Mouse (Mus musculus) midbrain, postnatal 0 days (tissue): ENCODE measurements around the gene Kpna7. TPM values are rescaled to one million over a fixed set of nuclear protein-coding genes. Genes with fewer than 3 reads are reported as not detected.
"Not testable (repeated sequence)": the region's sequence is repeated elsewhere in the genome, so short reads cannot be mapped to it uniquely, and the experiment has no call there.

Experiments
- ATAC-seq: fragments of 200-750 bp; cut with Nextera tagmentation; 2 replicates; pipeline ENCODE4 v1.8.0; 2017; ENCODE audit warnings: moderate number of reproducible peaks, mild to moderate bottlenecking, moderate TSS enrichment, moderate library complexity; ENCODE audit not compliant: low FRiP score
- DNase-seq: peaks from one replicate; pipeline ENCODE4 v3.0.0-alpha.2; 2015; ENCODE audit warnings: low spot score
- H3K27ac ChIP-seq: fragments of 300-500 bp; sonication (generic); 2 replicates; pipeline ENCODE4 v1.5.1; 2014; ENCODE audit warnings: low read depth, mild to moderate bottlenecking, low read length, mixed read lengths
- H3K27me3 ChIP-seq: fragments of 300-500 bp; sonication (generic); 2 replicates; pipeline ENCODE4 v1.6.1; 2014; ENCODE audit warnings: low read length, control low read depth, mixed read lengths; ENCODE audit not compliant: insufficient read depth
- H3K36me3 ChIP-seq: fragments of 300-500 bp; sonication (generic); 2 replicates; pipeline ENCODE4 v1.6.1; 2014; ENCODE audit warnings: low read length, control low read depth, mixed read lengths; ENCODE audit not compliant: insufficient read depth
- H3K4me1 ChIP-seq: fragments of 300-500 bp; sonication (generic); 2 replicates; pipeline ENCODE4 v1.6.1; 2014; ENCODE audit warnings: mild to moderate bottlenecking, control low read depth, antibody characterized with exemption, low read length, mixed read lengths; ENCODE audit not compliant: insufficient read depth
- H3K4me2 ChIP-seq: fragments of 300-500 bp; sonication (generic); 2 replicates; pipeline ENCODE4 v1.6.1; 2014; ENCODE audit warnings: low read depth, mild to moderate bottlenecking, low read length, mixed read lengths; ENCODE audit not compliant: poor library complexity, severe bottlenecking
- H3K4me3 ChIP-seq: fragments of 300-500 bp; sonication (generic); 2 replicates; pipeline ENCODE4 v1.5.1; 2014; ENCODE audit warnings: low read depth, mild to moderate bottlenecking, low read length, moderate library complexity
- H3K9ac ChIP-seq: fragments of 300-500 bp; sonication (generic); replicated peaks from 2 replicates; pipeline ENCODE4 v1.6.1; 2014; ENCODE audit warnings: mild to moderate bottlenecking, low read length, moderate library complexity, mixed read lengths; ENCODE audit not compliant: poor library complexity, severe bottlenecking
- H3K9me3 ChIP-seq: fragments of 300-500 bp; sonication (generic); 2 replicates; pipeline ENCODE4 v1.6.1; 2016; ENCODE audit warnings: low read length, control low read depth
- CTCF ChIP-seq: IDR thresholded peaks from 2 replicates; pipeline ENCODE4 v1.5.1; 2016; ENCODE audit warnings: antibody characterized with exemption, mild to moderate bottlenecking
- WGBS: fragments of 180-500 bp; shearing (Covaris S2); extraction: QIAGEN DNeasy Blood & Tissue Kit; methylation state at CpG from one replicate; pipeline ENCODE4 v1.1.7; 2014; 5-methylcytosine and 5-hydroxymethylcytosine counted together
- polyA plus RNA-seq: library from polyadenylated mRNA; unstranded; fragments of >200 nt; fragmentation: Nextera tagmentation; extraction: Ambion mirVana; gene quantifications from 2 replicates; pipeline ENCODE4 v1.2.1, GENCODE M21; 2015
- total RNA-seq: library from RNA; depleted of rRNA; stranded (reverse); fragments of >200 nt; gene quantifications from 2 replicates; pipeline ENCODE4 v1.2.3, GENCODE M21; 2014; rRNA removed

Kpna7 gene
- total RNA-seq: not detected in 2 replicates
- polyA plus RNA-seq: not detected in 2 replicates

DNA sequence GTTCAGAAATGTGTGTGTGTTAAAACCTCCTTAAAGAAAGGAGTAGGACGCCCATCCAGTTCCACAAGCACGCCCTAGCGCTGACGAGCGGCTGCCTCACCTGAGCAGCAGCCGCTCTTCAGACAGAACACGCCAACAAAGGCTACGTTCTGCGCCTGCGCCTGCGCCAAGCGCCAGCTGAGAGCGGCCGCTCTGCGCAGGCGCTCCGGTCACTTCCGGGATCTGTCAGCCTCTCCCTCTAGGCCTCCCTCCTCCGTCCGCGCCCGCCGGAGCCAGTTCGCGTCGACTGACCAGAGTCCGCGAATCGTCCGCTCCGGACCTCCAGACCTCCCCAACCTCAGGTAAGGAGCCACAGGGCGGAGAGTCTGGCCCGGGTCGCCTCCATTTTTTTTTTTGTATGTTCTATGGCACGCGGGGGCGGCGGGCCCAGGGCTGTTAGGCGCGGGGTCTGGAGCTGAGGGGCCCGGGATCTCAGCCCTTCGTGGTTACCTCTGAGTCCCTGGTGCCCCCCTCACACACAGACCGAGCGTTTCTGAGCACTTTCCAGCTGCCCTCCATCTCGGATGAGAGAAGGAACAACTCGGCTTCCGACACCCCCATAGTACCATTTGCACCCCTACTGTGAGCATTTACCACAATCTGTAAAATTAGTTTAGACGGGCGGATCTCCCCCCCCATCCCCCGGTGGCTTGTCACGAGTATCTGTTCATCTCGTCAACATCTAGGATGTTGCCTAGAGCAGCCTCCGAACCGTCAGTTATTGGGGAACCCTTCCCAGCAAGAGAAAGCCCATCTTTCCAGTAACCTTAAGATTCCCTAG lies at the start of gene Kpna7, which contains the start of gene Arpc1a:
Gene Kpna7, minus strand, starts transcription at position 399 of the 820 bp plus-strand sequence.
Gene Arpc1a, plus strand, starts transcription at position 199 of the 820 bp plus-strand sequence.
- DNase-seq (peak; percentile 97), ATAC-seq (peak; percentile 94)
- Histone ChIP-seq H3K9ac (peak within 1 kb of the TSS; percentile 89), H3K4me1 (peaks cover 7% of the 10 kb centered on the region; the same call in 1 of the 2 replicates), H3K4me2 (peak within 1 kb of the TSS; percentile 91), H3K27me3 (no peaks in the 10 kb centered on the region), H3K27ac (peak within 1 kb of the TSS; percentile 73), H3K36me3 (no peaks in the 10 kb centered on the region), H3K9me3 (no peaks in the 10 kb centered on the region), H3K4me3 (peak within 1 kb of the TSS; percentile 93)
- TF ChIP-seq CTCF: no peak
- WGBS: under 1% methylated on average over 54 of the region's 54 CpGs

DNA sequence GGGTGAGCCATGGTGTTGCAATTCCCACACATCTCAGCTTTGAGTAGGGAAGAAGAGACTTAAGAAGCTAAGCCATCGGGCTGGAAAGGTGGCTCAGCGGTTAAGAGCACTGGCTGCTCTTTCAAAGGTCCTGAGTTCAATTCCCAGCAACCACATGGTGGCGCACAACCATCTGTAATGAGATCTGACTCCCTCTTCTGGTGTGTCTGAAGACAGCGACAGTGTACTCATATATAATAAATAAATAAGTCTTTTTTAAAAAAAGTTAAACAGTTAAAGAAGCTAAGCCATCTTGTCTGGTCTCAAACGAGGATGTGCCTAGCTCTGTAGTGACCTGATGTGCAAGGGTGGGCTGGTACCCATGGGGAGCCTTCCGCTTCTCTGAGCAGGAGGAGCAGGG lies 49.4 kb upstream of the Kpna7 start:
- not testable (repeated sequence) for H3K4me3 ChIP-seq, H3K9ac ChIP-seq, H3K27me3 ChIP-seq, H3K4me1 ChIP-seq, DNase-seq, H3K27ac ChIP-seq, ATAC-seq, H3K9me3 ChIP-seq, H3K4me2 ChIP-seq
- TF ChIP-seq CTCF: peak; percentile 34
- WGBS: 86% methylated on average over 6 of the region's 6 CpGs
- H3K36me3 ChIP-seq: peaks cover 63% of the 10 kb centered on the region

DNA sequence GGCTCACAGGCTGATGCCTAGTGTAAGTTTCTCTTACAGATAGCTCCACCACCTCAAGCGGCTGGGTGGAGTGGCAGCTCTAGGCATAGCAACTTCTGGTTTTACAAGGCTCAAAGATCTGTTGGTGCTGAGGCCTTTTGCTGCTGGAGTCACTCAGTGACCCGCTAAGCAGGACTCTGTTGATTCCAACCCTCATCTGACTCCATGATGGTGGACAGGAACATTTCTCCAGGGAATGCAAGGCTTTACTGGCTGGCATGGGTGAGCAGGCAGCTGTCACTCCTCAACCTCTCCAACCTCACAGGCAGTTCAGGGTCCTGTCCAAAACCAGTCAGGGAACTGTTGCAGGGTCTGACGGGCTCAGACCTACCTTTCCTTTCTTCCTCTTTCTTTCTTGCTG lies 47.2 kb upstream of the Kpna7 start:
- Histone ChIP-seq H3K4me1 (no peaks in the 10 kb centered on the region), H3K4me2 (no peak overlapping the region), H3K4me3 (no peak overlapping the region), H3K36me3 (peaks cover 64% of the 10 kb centered on the region), H3K27me3 (no peaks in the 10 kb centered on the region), H3K27ac (no peak overlapping the region), H3K9me3 (no peaks in the 10 kb centered on the region), H3K9ac (no peak overlapping the region)
- ATAC-seq (no peak), DNase-seq (no peak)
- no peak for TF ChIP-seq CTCF
- 91% methylated on average over 3 of the region's 3 CpGs for WGBS

DNA sequence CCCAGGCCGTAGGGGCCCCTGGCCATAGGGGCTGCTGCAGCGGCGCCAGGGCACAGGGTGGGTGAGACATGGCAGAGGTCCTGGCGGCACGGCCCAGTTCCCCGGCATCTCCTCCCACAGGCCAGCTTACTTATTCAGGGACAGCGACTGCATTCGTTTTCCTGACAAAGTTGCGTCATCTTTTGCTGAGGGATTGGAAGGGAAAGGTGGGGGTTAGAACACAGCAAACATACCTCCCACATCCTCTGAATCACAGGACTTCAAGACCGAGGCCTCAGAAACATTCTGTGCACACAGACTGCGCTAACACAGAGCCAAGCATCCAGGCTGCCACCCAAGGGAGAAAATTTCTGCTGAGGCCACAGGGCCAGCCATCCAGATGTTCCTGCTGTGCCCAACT lies 46.4 kb upstream of the Kpna7 start:
- no peak overlapping the region for H3K4me3 ChIP-seq
- H3K9me3 ChIP-seq: no peaks in the 10 kb centered on the region
- ATAC-seq (no peak), DNase-seq (no peak)
- H3K9ac ChIP-seq: no peak overlapping the region
- no peak overlapping the region for H3K27ac ChIP-seq
- no peak for TF ChIP-seq CTCF
- no peak overlapping the region for H3K4me2 ChIP-seq
- no peaks in the 10 kb centered on the region for H3K27me3 ChIP-seq
- H3K36me3 ChIP-seq: peaks cover 63% of the 10 kb centered on the region
- WGBS: 93% methylated on average over 11 of the region's 11 CpGs
- no peaks in the 10 kb centered on the region for H3K4me1 ChIP-seq

DNA sequence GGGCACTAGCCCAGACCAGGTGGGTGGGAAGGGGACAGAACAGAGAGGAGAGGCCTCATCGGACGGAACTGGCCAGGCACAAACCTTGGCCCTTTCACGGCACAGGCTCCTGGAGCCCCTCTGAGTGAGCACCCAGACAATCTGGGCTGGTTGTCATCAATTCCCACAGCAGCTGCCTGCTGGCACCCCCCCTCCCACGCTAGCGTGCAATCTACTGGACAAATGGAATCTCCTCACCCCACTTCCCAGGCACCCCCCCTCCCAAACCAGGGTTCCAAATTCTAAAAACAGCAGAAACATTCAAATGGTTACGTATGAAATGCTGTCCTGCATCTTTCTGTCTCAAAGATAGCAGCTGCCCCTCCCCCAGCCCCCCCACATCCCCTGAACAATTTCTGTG lies 45.9 kb upstream of the Kpna7 start:
- not testable (repeated sequence) for H3K27ac ChIP-seq, H3K4me1 ChIP-seq, H3K4me3 ChIP-seq, ATAC-seq, H3K9me3 ChIP-seq, H3K27me3 ChIP-seq, DNase-seq, H3K4me2 ChIP-seq, H3K9ac ChIP-seq
- H3K36me3 ChIP-seq: peaks cover 60% of the 10 kb centered on the region
- WGBS: 85% methylated on average over 4 of the region's 6 CpGs

DNA sequence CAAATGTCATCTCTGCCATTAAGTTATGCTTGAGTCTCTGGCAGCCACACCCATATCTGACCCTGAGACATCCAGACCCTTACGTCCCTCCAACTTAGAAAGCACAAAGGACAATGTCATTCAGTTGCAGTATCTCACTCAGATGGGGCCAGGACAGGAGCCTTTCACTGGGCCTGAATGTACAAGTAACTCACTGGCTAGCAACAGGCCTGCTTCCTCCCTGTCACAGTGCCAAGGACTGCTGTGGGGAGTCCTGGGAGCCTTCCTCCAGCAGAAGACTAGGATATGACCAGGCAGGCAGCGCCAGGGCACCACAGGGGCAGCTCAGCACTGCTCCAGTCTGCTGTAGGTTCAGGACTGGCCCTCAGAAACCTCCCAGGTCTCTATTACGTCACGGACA lies 45.3 kb upstream of the Kpna7 start:
- TF ChIP-seq CTCF: no peak
- H3K4me3 ChIP-seq: no peak overlapping the region
- H3K4me2 ChIP-seq: no peak overlapping the region
- no peaks in the 10 kb centered on the region for H3K4me1 ChIP-seq
- no peaks in the 10 kb centered on the region for H3K27me3 ChIP-seq
- 92% methylated on average over 4 of the region's 4 CpGs for WGBS
- ATAC-seq (no peak), DNase-seq (no peak)
- peaks cover 56% of the 10 kb centered on the region for H3K36me3 ChIP-seq
- no peak overlapping the region for H3K9ac ChIP-seq
- H3K27ac ChIP-seq: no peak overlapping the region
- H3K9me3 ChIP-seq: no peaks in the 10 kb centered on the region
